Mouse (Mus musculus) splenic B cell, adult 2 months (primary cell): ENCODE data around the gene Ntrk1.
A peak's percentile ranks its signal among the peaks of the same experiment; 100 is the strongest.
"Not testable (repeated sequence)": the region's sequence is repeated elsewhere in the genome, so short reads cannot be mapped to it uniquely, and the experiment has no call there.

Experiments
- DNase-seq: peaks from one replicate; pipeline ENCODE4 v3.0.0-alpha.2; 2011; ENCODE audit warnings: low read depth, low spot score
- H3K27me3 ChIP-seq: 2 replicates; pipeline ENCODE4 v1.6.1; 2012; ENCODE audit warnings: mild to moderate bottlenecking, low read length, moderate library complexity, mixed read lengths; ENCODE audit not compliant: control insufficient read depth, poor library complexity, insufficient read depth, severe bottlenecking
- H3K36me3 ChIP-seq: 2 replicates; pipeline ENCODE4 v1.6.1; 2012; ENCODE audit warnings: mild to moderate bottlenecking, low read length, moderate library complexity, mixed read lengths; ENCODE audit not compliant: control insufficient read depth, poor library complexity, insufficient read depth, severe bottlenecking

Gene Ntrk1

GRCm38 (mm10) chr3:87794922-87795325 is at the start of gene Ntrk1:
Ntrk1 (minus strand) TSS chr3:87795162.
- no peaks in the 10 kb centered on the region for H3K27me3 ChIP-seq
- DNase-seq = no peak
- no peaks in the 10 kb centered on the region for H3K36me3 ChIP-seq

DNA sequence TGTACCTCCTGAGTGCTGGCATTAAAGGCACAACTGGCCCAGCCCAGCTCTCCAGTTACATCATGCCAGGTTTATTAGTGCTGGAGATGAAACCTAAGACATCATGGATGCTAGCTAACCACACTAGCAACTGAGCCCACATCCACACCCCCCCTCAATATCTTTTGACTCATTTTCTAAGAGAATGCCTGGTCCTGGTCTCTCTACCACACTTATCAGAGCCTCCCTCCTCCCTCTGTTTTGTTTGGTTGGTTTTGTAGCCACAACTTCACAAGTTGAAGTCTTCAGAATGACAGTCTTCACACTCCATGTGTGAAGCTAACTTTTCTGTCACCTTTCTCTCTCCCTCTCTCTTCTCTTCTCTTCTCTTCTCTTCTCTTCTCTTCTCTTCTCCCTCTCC is 45.9 kb upstream of the Ntrk1 start:
- DNase-seq = no peak
- no peaks in the 10 kb centered on the region for H3K27me3 ChIP-seq
- no peaks in the 10 kb centered on the region for H3K36me3 ChIP-seq

GRCm38 (mm10) chr3:87838622-87839021 is 43.7 kb upstream of the Ntrk1 start:
- Histone ChIP-seq H3K27me3 (no peaks in the 10 kb centered on the region), H3K36me3 (no peaks in the 10 kb centered on the region)
- peak; percentile 84 for DNase-seq

GRCm38 (mm10) chr3:87833482-87833881 is 38.5 kb upstream of the Ntrk1 start:
- no peaks in the 10 kb centered on the region for H3K36me3 ChIP-seq
- DNase-seq = peak; percentile 54
- H3K27me3 ChIP-seq = no peaks in the 10 kb centered on the region

DNA sequence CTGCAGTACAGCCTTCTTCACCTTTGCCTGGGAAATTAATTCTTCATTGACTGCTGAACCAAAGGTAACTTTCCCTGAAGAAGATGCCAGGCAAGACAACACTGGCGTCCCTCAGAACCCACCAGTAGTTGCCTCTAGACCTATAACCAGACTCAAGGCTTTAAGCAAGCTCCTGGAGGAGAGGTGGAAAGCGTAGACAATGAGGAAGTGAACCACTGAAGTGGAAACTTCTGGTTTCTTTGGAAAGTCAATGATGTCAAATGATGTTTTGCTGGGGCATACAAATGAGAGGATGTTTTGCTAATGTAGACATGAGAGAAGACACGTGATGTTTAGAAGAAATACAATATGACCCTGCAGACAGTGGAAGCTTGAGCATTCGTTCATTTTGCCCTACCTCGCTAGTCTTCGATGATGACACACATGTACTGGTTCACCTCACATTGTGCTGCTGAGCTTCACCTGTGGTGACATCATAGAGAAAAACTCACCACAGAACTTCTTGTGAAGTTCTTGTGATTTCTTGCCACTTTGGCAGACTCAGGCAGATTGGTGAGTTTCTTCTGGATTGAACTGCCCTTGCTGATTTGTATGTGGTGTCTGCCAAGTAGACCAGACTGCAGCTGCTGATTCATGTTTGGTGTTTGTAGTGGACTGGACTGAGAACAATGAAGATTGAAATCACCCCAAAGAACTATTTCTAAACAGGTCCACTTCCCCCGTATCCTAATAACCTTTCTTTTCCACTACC is 37.3 kb upstream of the Ntrk1 start:
- Histone ChIP-seq H3K36me3 (no peaks in the 10 kb centered on the region), H3K27me3 (no peaks in the 10 kb centered on the region)
- DNase-seq = peak; percentile 35

DNA sequence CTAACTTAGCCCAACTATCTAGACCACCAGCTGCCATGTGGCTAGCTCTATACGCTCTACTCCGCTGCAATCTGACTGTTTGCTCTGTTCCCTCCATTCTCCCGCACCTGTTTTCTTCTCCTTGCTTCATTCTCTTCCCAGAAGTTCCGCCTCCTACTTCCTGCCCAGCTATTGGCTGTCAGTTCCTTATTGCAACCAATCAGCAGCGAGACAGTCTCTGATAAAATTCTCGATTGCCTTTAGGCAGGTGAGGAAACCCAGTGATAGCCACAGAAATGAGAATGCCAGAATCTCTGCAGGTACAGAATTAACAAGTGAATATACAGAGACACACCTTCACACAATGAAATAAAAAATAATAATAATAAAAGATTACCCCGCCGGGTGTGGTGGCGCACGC is 34.1 kb upstream of the Ntrk1 start:
- DNase-seq = no peak
- Histone ChIP-seq H3K27me3 (no peaks in the 10 kb centered on the region), H3K36me3 (no peaks in the 10 kb centered on the region)

- no peak for DNase-seq
- Histone ChIP-seq H3K36me3 (no peaks in the 10 kb centered on the region), H3K27me3 (no peaks in the 10 kb centered on the region)
Measured at GRCm38 (mm10) chr3:87828435-87828834, 33.5 kb upstream of the Ntrk1 start.

GRCm38 (mm10) chr3:87824206-87824605 is 29.2 kb upstream of the Ntrk1 start, which contains the start of gene Pear1:
Pear1 (minus strand) TSS chr3:87824306.
- not testable (repeated sequence) for H3K27me3 ChIP-seq, H3K36me3 ChIP-seq, DNase-seq

DNA sequence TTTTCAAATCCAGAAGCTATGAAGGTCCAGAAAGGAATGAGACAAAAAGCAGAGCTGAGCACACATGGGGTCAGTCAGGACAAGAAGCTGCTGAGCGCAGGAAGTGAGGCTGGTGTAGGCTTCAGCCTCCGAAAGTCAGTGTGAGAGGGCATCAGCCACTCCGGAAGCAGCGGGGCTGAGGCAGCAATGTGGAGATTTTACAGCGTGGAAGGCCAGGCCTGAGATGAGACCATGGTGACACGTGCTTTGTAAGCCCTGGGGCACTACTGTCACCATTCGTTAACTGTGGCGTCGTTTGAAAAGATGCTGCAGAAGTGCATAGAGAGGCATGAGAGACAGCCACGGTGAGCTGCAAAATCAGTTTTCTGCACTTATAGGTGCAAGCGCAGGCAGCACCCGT is 23.3 kb upstream of the Ntrk1 start:
- no peak for DNase-seq

DNA sequence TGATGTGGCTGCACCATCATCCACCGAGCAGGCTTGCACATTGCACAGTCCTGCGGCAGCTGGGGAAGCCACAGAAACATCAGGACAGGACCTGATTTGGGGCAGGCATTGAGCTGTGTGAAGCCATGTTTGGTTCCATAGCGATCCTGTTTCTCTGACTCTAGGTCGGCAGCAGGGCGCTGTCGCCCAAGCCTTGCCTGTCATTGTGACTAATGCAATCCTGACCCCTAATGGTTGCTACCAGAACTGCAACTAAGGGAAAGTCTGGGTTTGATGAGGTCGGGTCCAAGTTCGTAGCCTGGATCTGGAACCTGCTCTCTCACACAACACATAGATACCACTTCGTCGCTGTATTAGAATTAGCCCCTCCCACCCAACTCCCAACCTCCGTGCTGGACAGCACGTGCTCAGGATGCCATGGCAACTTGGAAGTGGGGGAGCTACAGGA is 21.7 kb upstream of the Ntrk1 start:
- no peaks in the 10 kb centered on the region for H3K36me3 ChIP-seq
- DNase-seq = peak; percentile 88
- H3K27me3 ChIP-seq = no peaks in the 10 kb centered on the region

More for the DNA sequence above, 23.3 kb upstream of the Ntrk1 start:
- Histone ChIP-seq H3K27me3 (no peaks in the 10 kb centered on the region), H3K36me3 (no peaks in the 10 kb centered on the region)

- H3K36me3 ChIP-seq = no peaks in the 10 kb centered on the region
- no peak for DNase-seq
- H3K27me3 ChIP-seq = no peaks in the 10 kb centered on the region
Measured at GRCm38 (mm10) chr3:87816166-87816565, 21.2 kb upstream of the Ntrk1 start.

GRCm38 (mm10) chr3:87812873-87813272 is 17.9 kb upstream of the Ntrk1 start:
- Histone ChIP-seq H3K36me3 (no peaks in the 10 kb centered on the region), H3K27me3 (no peaks in the 10 kb centered on the region)
- no peak for DNase-seq

DNA sequence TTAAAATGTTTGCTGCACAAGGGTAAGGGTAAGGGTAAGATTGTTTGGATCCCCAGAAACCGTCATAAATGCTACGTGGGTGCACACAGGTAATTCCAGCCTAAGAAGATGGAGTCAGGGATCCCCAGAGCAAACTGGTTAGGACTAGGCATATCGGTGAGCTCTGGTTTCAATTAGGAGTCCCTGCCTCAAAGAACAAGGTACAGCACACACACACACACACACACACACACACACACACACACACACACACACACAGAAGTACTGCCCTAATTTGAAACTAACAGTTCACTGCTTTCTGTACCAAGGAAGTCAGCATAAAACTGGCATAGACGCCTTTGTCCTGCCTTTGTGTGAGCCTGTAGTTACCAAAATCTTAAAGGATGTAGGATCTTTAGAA is 17.5 kb upstream of the Ntrk1 start:
- no peaks in the 10 kb centered on the region for H3K36me3 ChIP-seq
- no peaks in the 10 kb centered on the region for H3K27me3 ChIP-seq
- no peak for DNase-seq

DNA sequence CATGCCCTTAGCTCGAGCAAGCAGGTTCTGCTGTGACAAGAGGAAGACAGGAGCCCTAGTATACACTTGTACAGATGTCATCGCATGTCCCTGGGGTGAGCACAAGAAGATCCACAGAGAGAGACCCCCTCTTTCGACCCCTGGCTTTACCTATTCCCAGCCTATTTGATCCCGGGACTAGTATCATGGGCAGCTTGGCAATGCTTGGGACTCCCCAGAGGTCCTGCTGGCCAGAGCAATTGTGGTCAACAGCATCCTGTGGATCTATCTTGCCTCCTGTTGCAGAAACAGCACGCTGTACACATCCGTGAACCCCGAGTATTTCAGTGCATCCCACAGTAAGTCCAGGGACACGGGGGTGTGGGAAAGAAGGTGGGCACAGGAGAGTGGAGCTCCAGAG is 16.3 kb upstream of the Ntrk1 start:
- no peak for DNase-seq
- no peaks in the 10 kb centered on the region for H3K27me3 ChIP-seq

DNA sequence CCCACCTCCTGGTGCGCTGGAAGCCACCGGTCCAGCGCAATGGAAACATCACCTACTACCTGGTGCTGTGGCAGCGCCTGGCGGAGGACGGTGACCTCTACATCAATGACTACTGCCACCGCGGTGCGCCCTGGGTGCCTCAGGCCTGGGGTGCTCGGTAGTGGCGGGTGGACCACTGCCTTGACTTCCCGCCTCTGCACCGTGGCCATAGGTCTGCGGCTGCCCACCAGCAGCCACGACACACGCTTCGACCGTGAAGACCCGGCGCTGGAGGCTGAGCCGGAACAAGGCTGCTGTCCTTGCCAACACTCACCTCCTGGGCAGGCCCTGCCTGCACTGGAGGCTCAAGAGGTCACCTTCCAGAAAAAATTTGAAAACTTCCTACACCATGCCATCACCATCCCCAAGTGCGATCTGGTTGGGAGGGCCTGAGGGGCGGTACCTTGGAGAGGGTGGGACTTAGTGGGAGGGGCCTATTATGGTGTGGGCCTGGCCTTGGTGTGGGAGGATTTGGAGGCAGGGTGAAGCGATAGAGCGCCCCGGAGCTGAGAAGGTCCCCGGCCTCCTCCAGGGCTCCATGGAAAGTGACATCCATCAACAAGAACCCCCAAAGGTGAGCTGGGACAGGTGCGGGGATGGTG is 14.5 kb upstream of the Ntrk1 start:
- no peak for DNase-seq
- H3K36me3 ChIP-seq = no peaks in the 10 kb centered on the region
- H3K27me3 ChIP-seq = no peaks in the 10 kb centered on the region

More for the DNA sequence above, 16.3 kb upstream of the Ntrk1 start:
- H3K36me3 ChIP-seq = no peaks in the 10 kb centered on the region
